Mouse (Mus musculus): ENCODE data around the gene Mapk11. TPM values are rescaled to one million over a fixed set of nuclear protein-coding genes. Genes with fewer than 3 reads are reported as not detected.

Gene Mapk11
- polyA plus RNA-seq, 1 experiment from 2014 or later: 10.4 TPM

GRCm38 (mm10) chr15:89122649-89123366 is 26.6 kb downstream of the Mapk11 start, which contains the start of gene Tubgcp6:
Gene Tubgcp6, minus strand, starts transcription at chr15:89123112.
- H3K27ac ChIP-seq: peak within 1 kb of the TSS; percentile 72; the same call in 1 of the 2 replicates
- H3K36me3 ChIP-seq: peaks cover 33% of the 10 kb centered on the region
- peak within 1 kb of the TSS; percentile 96 for H3K4me2 ChIP-seq (replicated peaks)
- under 1% methylated on average over 47 of the region's 47 CpGs for WGBS
- H3K4me1 ChIP-seq: peaks cover 46% of the 10 kb centered on the region
- H3K4me3 ChIP-seq: peak within 1 kb of the TSS; percentile 88
- H3K27me3 ChIP-seq: no peaks in the 10 kb centered on the region
- peak; percentile 87 for ATAC-seq (ENCODE audit: low FRiP score, low read depth)
- no peaks in the 10 kb centered on the region for H3K9me3 ChIP-seq
- H3K9ac ChIP-seq: peak within 1 kb of the TSS; percentile 87

GRCm38 (mm10) chr15:89118007-89118406 is 31.4 kb downstream of the Mapk11 start:
- no peak overlapping the region for H3K4me2 ChIP-seq (replicated peaks)
- H3K4me1 ChIP-seq: peaks cover 31% of the 10 kb centered on the region
- H3K9ac ChIP-seq: no peak overlapping the region
- H3K27ac ChIP-seq: no peak overlapping the region
- no peak overlapping the region for H3K4me3 ChIP-seq
- H3K36me3 ChIP-seq: peaks cover 69% of the 10 kb centered on the region
- H3K9me3 ChIP-seq: no peaks in the 10 kb centered on the region
- no peak for ATAC-seq (ENCODE audit: low FRiP score, low read depth)
- H3K27me3 ChIP-seq: no peaks in the 10 kb centered on the region

GRCm38 (mm10) chr15:89110147-89110546 is 39.3 kb downstream of the Mapk11 start:
- no peak overlapping the region for H3K27ac ChIP-seq
- no peak overlapping the region for H3K9ac ChIP-seq
- H3K4me1 ChIP-seq: no peaks in the 10 kb centered on the region
- 89% methylated on average over 9 of the region's 9 CpGs for WGBS
- no peaks in the 10 kb centered on the region for H3K27me3 ChIP-seq
- H3K4me3 ChIP-seq: no peak overlapping the region
- no peaks in the 10 kb centered on the region for H3K9me3 ChIP-seq
- no peak overlapping the region for H3K4me2 ChIP-seq (replicated peaks)
- no peak for ATAC-seq (ENCODE audit: low FRiP score, low read depth)
- peaks cover 96% of the 10 kb centered on the region for H3K36me3 ChIP-seq

DNA sequence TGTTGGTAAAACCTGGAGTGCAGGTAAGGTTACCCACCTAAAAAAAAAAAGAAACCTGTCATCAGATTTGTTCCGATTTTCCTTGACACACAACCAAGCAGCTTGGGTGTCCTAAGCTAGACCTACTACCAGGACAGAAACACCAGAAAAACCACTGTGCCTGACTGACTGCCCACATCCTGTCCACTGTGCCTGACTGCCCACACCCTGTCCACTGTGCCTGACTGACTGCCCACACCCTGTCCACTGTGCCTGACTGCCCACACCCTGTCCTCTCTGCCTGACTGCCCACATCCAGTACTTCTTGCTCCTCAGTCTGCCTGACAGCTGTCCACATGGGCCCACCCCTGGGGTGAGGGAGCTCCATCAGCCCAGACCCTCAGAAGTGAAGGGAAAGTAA is 42.5 kb downstream of the Mapk11 start:
- H3K27me3 ChIP-seq: no peaks in the 10 kb centered on the region
- H3K27ac ChIP-seq: no peak overlapping the region
- no peak for ATAC-seq (ENCODE audit: low FRiP score, low read depth)
- H3K4me3 ChIP-seq: no peak overlapping the region
- H3K4me2 ChIP-seq (replicated peaks): no peak overlapping the region
- H3K36me3 ChIP-seq: peaks cover 99% of the 10 kb centered on the region
- no peaks in the 10 kb centered on the region for H3K9me3 ChIP-seq
- WGBS: 88% methylated on average over 1 of the region's 1 CpGs
- no peak overlapping the region for H3K9ac ChIP-seq
- H3K4me1 ChIP-seq: no peaks in the 10 kb centered on the region

GRCm38 (mm10) chr15:89106073-89106472 is 43.4 kb downstream of the Mapk11 start:
- Histone ChIP-seq H3K9me3 (no peaks in the 10 kb centered on the region), H3K27me3 (no peaks in the 10 kb centered on the region), H3K27ac (no peak overlapping the region), H3K36me3 (peaks cover 100% of the 10 kb centered on the region), H3K4me2 (replicated peaks) (no peak overlapping the region), H3K4me3 (no peak overlapping the region), H3K4me1 (no peaks in the 10 kb centered on the region), H3K9ac (no peak overlapping the region)
- ATAC-seq (ENCODE audit: low FRiP score, low read depth): no peak
- WGBS: 89% methylated on average over 13 of the region's 13 CpGs

DNA sequence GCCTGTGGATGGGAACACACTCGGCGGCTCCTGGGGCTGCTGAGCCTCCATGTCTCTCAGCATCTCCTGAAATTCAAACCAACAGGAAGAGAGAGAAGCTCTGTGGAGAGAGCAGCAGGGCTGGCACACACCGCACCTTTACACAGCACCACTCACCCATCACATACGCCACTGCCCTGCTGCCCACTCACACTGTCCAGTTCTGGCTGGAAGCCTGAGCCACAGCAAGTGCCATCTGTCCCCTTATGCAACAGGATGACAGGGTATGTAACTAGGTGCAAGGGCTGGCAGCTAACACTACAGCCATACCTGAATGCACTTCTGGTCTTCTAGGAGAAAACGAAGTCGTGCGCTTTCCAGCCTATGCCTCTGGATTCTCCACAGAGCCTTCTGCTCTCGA is 45.0 kb downstream of the Mapk11 start:
- H3K27ac ChIP-seq: no peak overlapping the region
- H3K36me3 ChIP-seq: peaks cover 100% of the 10 kb centered on the region
- no peak overlapping the region for H3K4me2 ChIP-seq (replicated peaks)
- H3K4me3 ChIP-seq: no peak overlapping the region
- H3K9me3 ChIP-seq: no peaks in the 10 kb centered on the region
- 96% methylated on average over 8 of the region's 8 CpGs for WGBS
- no peaks in the 10 kb centered on the region for H3K4me1 ChIP-seq
- no peak overlapping the region for H3K9ac ChIP-seq
- H3K27me3 ChIP-seq: no peaks in the 10 kb centered on the region
- no peak for ATAC-seq (ENCODE audit: low FRiP score, low read depth)

DNA sequence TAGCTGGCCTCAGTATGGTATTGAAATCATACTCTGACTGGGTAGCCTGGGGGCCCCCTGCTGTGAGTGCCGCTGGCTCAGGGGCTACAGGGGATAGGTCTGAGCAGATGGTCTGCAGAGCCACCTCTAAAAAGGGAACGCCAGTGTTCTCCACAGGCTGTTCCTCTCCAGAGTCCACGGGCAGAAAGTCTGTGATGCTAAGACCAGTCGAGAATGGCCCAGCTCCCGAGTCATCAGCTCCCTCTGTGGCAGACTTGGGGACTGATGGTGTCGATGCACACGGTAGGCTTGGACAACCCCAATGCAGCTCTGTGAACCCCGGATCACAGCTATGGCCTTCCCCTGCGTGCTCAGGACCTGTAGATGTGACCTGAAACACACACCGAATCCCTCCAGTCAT is 45.5 kb downstream of the Mapk11 start:
- ATAC-seq (ENCODE audit: low FRiP score, low read depth): no peak
- no peaks in the 10 kb centered on the region for H3K27me3 ChIP-seq
- no peak overlapping the region for H3K27ac ChIP-seq
- H3K4me1 ChIP-seq: no peaks in the 10 kb centered on the region
- peaks cover 100% of the 10 kb centered on the region for H3K36me3 ChIP-seq
- no peak overlapping the region for H3K4me3 ChIP-seq
- no peaks in the 10 kb centered on the region for H3K9me3 ChIP-seq
- WGBS: 84% methylated on average over 10 of the region's 10 CpGs
- no peak overlapping the region for H3K4me2 ChIP-seq (replicated peaks)
- no peak overlapping the region for H3K9ac ChIP-seq

DNA sequence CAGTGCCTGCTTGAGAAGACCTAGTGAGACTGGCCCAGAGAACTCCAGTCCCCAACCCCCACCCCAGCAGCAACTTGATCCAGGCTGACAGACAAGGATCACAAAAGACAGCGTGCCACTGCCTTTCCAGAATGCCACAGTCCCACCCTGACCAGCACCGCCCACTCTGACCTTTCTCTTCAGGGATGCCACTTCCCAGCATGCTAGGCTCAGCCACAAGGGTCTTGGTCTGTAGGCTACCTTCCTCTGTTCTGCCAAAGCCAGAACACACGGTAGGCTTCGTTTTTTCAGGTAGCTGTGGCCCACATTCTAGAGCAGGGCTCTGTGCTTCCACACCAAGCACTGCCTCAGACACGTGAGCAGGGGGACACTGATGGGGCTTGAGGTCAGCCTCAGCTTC is 46.8 kb downstream of the Mapk11 start:
- H3K4me3 ChIP-seq: no peak overlapping the region
- 83% methylated on average over 5 of the region's 5 CpGs for WGBS
- H3K4me1 ChIP-seq: no peaks in the 10 kb centered on the region

GRCm38 (mm10) chr15:89100823-89101222 is 48.6 kb downstream of the Mapk11 start:
- no peak overlapping the region for H3K9ac ChIP-seq
- peak; percentile 35; the same call in 1 of the 2 replicates for ATAC-seq (ENCODE audit: low FRiP score, low read depth)
- H3K4me1 ChIP-seq: no peaks in the 10 kb centered on the region
- no peaks in the 10 kb centered on the region for H3K9me3 ChIP-seq
- no peak overlapping the region for H3K4me2 ChIP-seq (replicated peaks)
- WGBS: 92% methylated on average over 12 of the region's 12 CpGs
- H3K27me3 ChIP-seq: no peaks in the 10 kb centered on the region
- no peak overlapping the region for H3K4me3 ChIP-seq
- peaks cover 100% of the 10 kb centered on the region for H3K36me3 ChIP-seq
- no peak overlapping the region for H3K27ac ChIP-seq

More for the DNA sequence above, 46.8 kb downstream of the Mapk11 start:
- no peaks in the 10 kb centered on the region for H3K9me3 ChIP-seq
- ATAC-seq (ENCODE audit: low FRiP score, low read depth): no peak
- no peak overlapping the region for H3K27ac ChIP-seq
- H3K27me3 ChIP-seq: no peaks in the 10 kb centered on the region
- H3K4me2 ChIP-seq (replicated peaks): no peak overlapping the region
- peaks cover 100% of the 10 kb centered on the region for H3K36me3 ChIP-seq
- no peak overlapping the region for H3K9ac ChIP-seq

DNA sequence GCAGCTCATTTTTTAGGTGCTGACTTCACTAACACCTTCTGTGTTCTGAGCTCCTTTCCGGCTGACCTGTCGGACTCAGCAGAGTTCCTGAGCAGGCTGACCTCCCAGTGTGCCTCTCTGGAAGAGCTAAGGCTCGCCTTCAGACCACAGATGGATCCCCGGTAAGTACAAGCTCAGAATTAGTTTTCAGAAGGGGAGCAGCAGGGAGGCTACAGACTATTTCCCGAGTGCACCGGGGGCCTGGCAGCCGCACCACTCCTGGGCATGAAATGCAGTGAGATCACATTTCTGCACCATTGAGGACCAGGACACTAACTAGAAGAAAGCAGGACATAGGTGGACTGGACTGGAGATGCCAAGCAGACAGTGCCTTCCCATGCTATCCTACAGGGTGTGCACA is 50.8 kb downstream of the Mapk11 start:
- no peak overlapping the region for H3K4me2 ChIP-seq (replicated peaks)
- H3K27ac ChIP-seq: no peak overlapping the region
- H3K4me1 ChIP-seq: no peaks in the 10 kb centered on the region
- no peak for ATAC-seq (ENCODE audit: low FRiP score, low read depth)
- no peaks in the 10 kb centered on the region for H3K27me3 ChIP-seq
- H3K9ac ChIP-seq: no peak overlapping the region
- peaks cover 100% of the 10 kb centered on the region for H3K36me3 ChIP-seq
- H3K9me3 ChIP-seq: no peaks in the 10 kb centered on the region
- no peak overlapping the region for H3K4me3 ChIP-seq
- 85% methylated on average over 7 of the region's 7 CpGs for whole genome bisulfite sequencing

- no peaks in the 10 kb centered on the region for H3K27me3 ChIP-seq
- peaks cover 100% of the 10 kb centered on the region for H3K36me3 ChIP-seq
- no peak for ATAC-seq (ENCODE audit: low FRiP score, low read depth)
- H3K4me3 ChIP-seq: no peak overlapping the region
- 91% methylated on average over 5 of the region's 5 CpGs for WGBS
- H3K9ac ChIP-seq: no peak overlapping the region
- H3K27ac ChIP-seq: no peak overlapping the region
- no peak overlapping the region for H3K4me2 ChIP-seq (replicated peaks)
- H3K4me1 ChIP-seq: no peaks in the 10 kb centered on the region
- H3K9me3 ChIP-seq: no peaks in the 10 kb centered on the region
These were observed 52.0 kb downstream of the Mapk11 start for GRCm38 (mm10) chr15:89097450-89097849.

Data from limb, embryonic 13.5 days (tissue).